Mouse (Mus musculus) heart, adult 18-20 months (tissue): Measurements from ENCODE around the gene Gm9999. TPM values are rescaled to one million over a fixed set of nuclear protein-coding genes. Genes with fewer than 3 reads are reported as not detected.
A peak's percentile ranks its signal among the peaks of the same experiment; 100 is the strongest.
"Not testable (repeated sequence)": the region's sequence is repeated elsewhere in the genome, so short reads cannot be mapped to it uniquely, and the experiment has no call there.

Experiments used
- DNase-seq, 2 experiments: peaks; one replicate each; pipeline ENCODE4 v3.0.0; 2021 to 2022; ENCODE audit warnings: mixed read lengths in 1 of 2
- total RNA-seq, 2 experiments: library from RNA; stranded (reverse); gene quantifications; 2 replicates each; pipeline ENCODE4 v1.2.3; 2021

Gm9999 gene
- total RNA-seq, 2 experiments from 2014 or later: not detected

- no peak for DNase-seq
Observed at GRCm38 (mm10) chr7:46999983-47000643, 16.7 kb downstream of the Gm9999 start.

- DNase-seq: no peak
Observed at GRCm38 (mm10) chr7:47000644-47000983, 17.2 kb downstream of the Gm9999 start.

- DNase-seq: no peak
Observed at GRCm38 (mm10) chr7:47001125-47001899, 17.9 kb downstream of the Gm9999 start.

GRCm38 (mm10) chr7:47001900-47002275, 18.5 kb downstream of the Gm9999 start:
- no peak for DNase-seq

GRCm38 (mm10) chr7:47003411-47004115, 20.2 kb downstream of the Gm9999 start:
- DNase-seq: no peak

- no peak for DNase-seq
Observed at GRCm38 (mm10) chr7:47007109-47007780, 23.9 kb downstream of the Gm9999 start.

- DNase-seq: no peak
Observed at GRCm38 (mm10) chr7:47007818-47008167, 24.4 kb downstream of the Gm9999 start.

- peak; percentile 99 to 100 for DNase-seq
Observed at GRCm38 (mm10) chr7:47008168-47008993, 25.0 kb downstream of the Gm9999 start, which contains the start of gene Spty2d1. Gene Spty2d1, minus strand, starts transcription at chr7:47008411.

GRCm38 (mm10) chr7:47013131-47013767, 29.9 kb downstream of the Gm9999 start:
- DNase-seq: no peak

- peak; percentile 85 to 90 for DNase-seq
Observed at GRCm38 (mm10) chr7:47014564-47015389, 31.4 kb downstream of the Gm9999 start.

- peak; percentile 93 to 95 for DNase-seq
Observed at GRCm38 (mm10) chr7:47015390-47016065, 32.1 kb downstream of the Gm9999 start.

- no peak for DNase-seq
Observed at GRCm38 (mm10) chr7:47016602-47017001, 33.2 kb downstream of the Gm9999 start.

- DNase-seq: no peak
Observed at GRCm38 (mm10) chr7:47017146-47017545, 33.8 kb downstream of the Gm9999 start.

GRCm38 (mm10) chr7:47019641-47020040, 36.3 kb downstream of the Gm9999 start:
- DNase-seq: no peak

- DNase-seq: no peak
Observed at GRCm38 (mm10) chr7:47020956-47021355, 37.6 kb downstream of the Gm9999 start.

- DNase-seq: peak in 1 of 2 experiments; percentile 45
Observed at GRCm38 (mm10) chr7:47022482-47022881, 39.1 kb downstream of the Gm9999 start.

- peak; percentile 77 to 96 for DNase-seq
Observed at GRCm38 (mm10) chr7:47023530-47023929, 40.1 kb downstream of the Gm9999 start.

- no peak for DNase-seq
Observed at GRCm38 (mm10) chr7:47024454-47024853, 41.1 kb downstream of the Gm9999 start.

- peak; percentile 38 to 55 for DNase-seq
Observed at GRCm38 (mm10) chr7:47025429-47025828, 42.0 kb downstream of the Gm9999 start.

- not testable (repeated sequence) for DNase-seq
Observed at GRCm38 (mm10) chr7:47026899-47027298, 43.5 kb downstream of the Gm9999 start.
